Mouse (Mus musculus) embryonic fibroblast, embryonic 13.5 days (primary cell): ENCODE results near the gene Cacnb2.

Source experiments
- CTCF ChIP-seq: IDR thresholded peaks from 2 replicates; pipeline ENCODE4 v1.5.1; 2011; ENCODE audit warnings: mild to moderate bottlenecking, control low read depth, low read length, moderate library complexity, borderline replicate concordance; ENCODE audit not compliant: insufficient read depth
- POLR2A ChIP-seq: IDR thresholded peaks from 2 replicates; pipeline ENCODE4 v1.6.1; 2011; ENCODE audit warnings: low read depth, mild to moderate bottlenecking, control low read depth, low read length, moderate library complexity

GRCm38 (mm10) chr2:14639877-14640276, 37.0 kb downstream of the Cacnb2 start:
- TF ChIP-seq CTCF (no peak), POLR2A (no peak)
